Mouse (Mus musculus) hindbrain, embryonic 16.5 days (tissue): ENCODE results near the gene Hmgcs1. TPM values are rescaled to one million over a fixed set of nuclear protein-coding genes. Genes with fewer than 3 reads are reported as not detected.
"Not testable (repeated sequence)": the region's sequence is repeated elsewhere in the genome, so short reads cannot be mapped to it uniquely, and the experiment has no call there.

Source experiments
- ATAC-seq: fragments of 200-750 bp; cut with Nextera tagmentation; 2 replicates; pipeline ENCODE4 v1.8.0; 2017; ENCODE audit warnings: moderate TSS enrichment, moderate library complexity
- H3K27ac ChIP-seq: fragments of 300-500 bp; sonication (generic); 2 replicates; pipeline ENCODE4 v1.5.1; 2014; ENCODE audit warnings: low read depth, mild to moderate bottlenecking, control low read depth, low read length, moderate library complexity
- H3K27me3 ChIP-seq: fragments of 300-500 bp; sonication (generic); replicated peaks from 2 replicates; pipeline ENCODE4 v1.6.1; 2014; ENCODE audit warnings: low read length; ENCODE audit not compliant: control insufficient read depth, insufficient read depth
- H3K36me3 ChIP-seq: fragments of 300-500 bp; sonication (generic); 2 replicates; pipeline ENCODE4 v1.6.1; 2014; ENCODE audit warnings: mild to moderate bottlenecking, low read length, moderate library complexity, mixed read lengths; ENCODE audit not compliant: control insufficient read depth, insufficient read depth
- H3K4me1 ChIP-seq: fragments of 300-500 bp; sonication (generic); 2 replicates; pipeline ENCODE4 v1.6.1; 2014; ENCODE audit warnings: low read depth, low read length; ENCODE audit not compliant: control insufficient read depth, insufficient read depth
- H3K4me2 ChIP-seq: fragments of 300-500 bp; sonication (generic); 2 replicates; pipeline ENCODE4 v1.6.1; 2014; ENCODE audit warnings: mild to moderate bottlenecking, low read length, control low read depth, moderate library complexity
- H3K4me3 ChIP-seq: fragments of 300-500 bp; sonication (generic); 2 replicates; pipeline ENCODE4 v1.5.1; 2014; ENCODE audit warnings: mild to moderate bottlenecking, low read length, control low read depth, moderate library complexity
- H3K9ac ChIP-seq: fragments of 300-500 bp; sonication (generic); 2 replicates; pipeline ENCODE4 v1.6.1; 2014; ENCODE audit warnings: low read depth, mild to moderate bottlenecking, control low read depth, low read length, moderate library complexity
- H3K9me3 ChIP-seq: fragments of 300-500 bp; sonication (generic); 2 replicates; pipeline ENCODE4 v1.6.1; 2014; ENCODE audit warnings: mild to moderate bottlenecking, low read length, moderate library complexity; ENCODE audit not compliant: control insufficient read depth
- WGBS: fragments of 180-500 bp; shearing (Covaris S2); extraction: QIAGEN DNeasy Blood & Tissue Kit; methylation state at CpG from one replicate; pipeline ENCODE4 v1.1.7; 2014; 5-methylcytosine and 5-hydroxymethylcytosine counted together
- polyA plus RNA-seq: library from polyadenylated mRNA; unstranded; fragments of >200 nt; fragmentation: Nextera tagmentation; extraction: Ambion mirVana; gene quantifications from 2 replicates; pipeline ENCODE4 v1.2.1, GENCODE M21; 2015

The Hmgcs1 gene
- polyA plus RNA-seq, 1 experiment from 2014 or later: 577 TPM

GRCm38 (mm10) chr13:119656846-119657416 is 33.2 kb upstream of the Hmgcs1 start:
- Histone ChIP-seq H3K9me3 (no peaks in the 10 kb centered on the region), H3K27me3 (no peaks in the 10 kb centered on the region), H3K36me3 (no peaks in the 10 kb centered on the region), H3K4me1 (no peaks in the 10 kb centered on the region), H3K27ac (no peak overlapping the region), H3K4me3 (no peak overlapping the region), H3K9ac (no peak overlapping the region), H3K4me2 (no peak overlapping the region)
- WGBS: 88% methylated on average over 6 of the region's 6 CpGs
- ATAC-seq: no peak

GRCm38 (mm10) chr13:119661420-119661819 is 28.8 kb upstream of the Hmgcs1 start:
- ATAC-seq, H3K4me2 ChIP-seq, H3K4me1 ChIP-seq, H3K9me3 ChIP-seq, H3K9ac ChIP-seq, H3K4me3 ChIP-seq, H3K27ac ChIP-seq, H3K36me3 ChIP-seq, H3K27me3 ChIP-seq: not testable (repeated sequence)
- WGBS: 63% methylated on average over 2 of the region's 9 CpGs

GRCm38 (mm10) chr13:119678794-119679193 is 11.4 kb upstream of the Hmgcs1 start:
- H3K27me3 ChIP-seq: no peaks in the 10 kb centered on the region
- H3K4me2 ChIP-seq: no peak overlapping the region
- H3K4me1 ChIP-seq: no peaks in the 10 kb centered on the region
- no peak overlapping the region for H3K27ac ChIP-seq
- WGBS: 83% methylated on average over 8 of the region's 8 CpGs
- no peak overlapping the region for H3K9ac ChIP-seq
- H3K4me3 ChIP-seq: no peak overlapping the region
- ATAC-seq: no peak
- no peaks in the 10 kb centered on the region for H3K9me3 ChIP-seq
- no peaks in the 10 kb centered on the region for H3K36me3 ChIP-seq

GRCm38 (mm10) chr13:119679721-119680120 is 10.5 kb upstream of the Hmgcs1 start:
- 65% methylated on average over 2 of the region's 2 CpGs for WGBS

GRCm38 (mm10) chr13:119681161-119681560 is 9.0 kb upstream of the Hmgcs1 start:
- no peak for ATAC-seq
- WGBS: 85% methylated on average over 3 of the region's 3 CpGs
- no peaks in the 10 kb centered on the region for H3K4me1 ChIP-seq
- H3K36me3 ChIP-seq: no peaks in the 10 kb centered on the region
- H3K27ac ChIP-seq: no peak overlapping the region
- H3K9me3 ChIP-seq: no peaks in the 10 kb centered on the region
- H3K9ac ChIP-seq: no peak overlapping the region
- H3K4me2 ChIP-seq: no peak overlapping the region
- no peak overlapping the region for H3K4me3 ChIP-seq
- no peaks in the 10 kb centered on the region for H3K27me3 ChIP-seq

More at GRCm38 (mm10) chr13:119679721-119680120, 10.5 kb upstream of the Hmgcs1 start:
- Histone ChIP-seq H3K36me3 (no peaks in the 10 kb centered on the region), H3K4me2 (no peak overlapping the region), H3K27me3 (no peaks in the 10 kb centered on the region), H3K9me3 (no peaks in the 10 kb centered on the region), H3K4me1 (no peaks in the 10 kb centered on the region), H3K9ac (no peak overlapping the region), H3K4me3 (no peak overlapping the region), H3K27ac (no peak overlapping the region)
- no peak for ATAC-seq

GRCm38 (mm10) chr13:119684416-119685177 is 5.6 kb upstream of the Hmgcs1 start:
- H3K4me2 ChIP-seq: no peak overlapping the region
- no peak overlapping the region for H3K4me3 ChIP-seq
- no peak for ATAC-seq
- H3K27me3 ChIP-seq: no peaks in the 10 kb centered on the region
- H3K9me3 ChIP-seq: no peaks in the 10 kb centered on the region
- H3K9ac ChIP-seq: no peak overlapping the region
- peaks cover 6% of the 10 kb centered on the region for H3K4me1 ChIP-seq
- H3K36me3 ChIP-seq: no peaks in the 10 kb centered on the region
- 82% methylated on average over 11 of the region's 11 CpGs for WGBS
- H3K27ac ChIP-seq: no peak overlapping the region

- Histone ChIP-seq H3K4me1 (peaks cover 26% of the 10 kb centered on the region), H3K27ac (peak overlapping the region; percentile 62; the same call in 1 of the 2 replicates), H3K36me3 (no peaks in the 10 kb centered on the region), H3K9ac (no peak overlapping the region), H3K27me3 (no peaks in the 10 kb centered on the region), H3K4me2 (peak overlapping the region; percentile 41), H3K4me3 (peak overlapping the region; percentile 85), H3K9me3 (no peaks in the 10 kb centered on the region)
- no peak for ATAC-seq
- WGBS: 5% methylated on average over 5 of the region's 5 CpGs
Measured at GRCm38 (mm10) chr13:119689709-119690038, 505 bp upstream of the Hmgcs1 start.

GRCm38 (mm10) chr13:119690876-119691620 is 869 bp downstream of the Hmgcs1 start:
- Histone ChIP-seq H3K27me3 (no peaks in the 10 kb centered on the region), H3K4me2 (peak overlapping the region; percentile 84), H3K9ac (peak overlapping the region; percentile 95), H3K4me3 (peak overlapping the region; percentile 85), H3K4me1 (peaks cover 35% of the 10 kb centered on the region), H3K9me3 (no peaks in the 10 kb centered on the region), H3K36me3 (no peaks in the 10 kb centered on the region), H3K27ac (peak overlapping the region; percentile 99)
- under 1% methylated on average over 7 of the region's 7 CpGs for WGBS
- ATAC-seq: no peak

- Histone ChIP-seq H3K4me3 (peak overlapping the region; percentile 85), H3K4me1 (peaks cover 39% of the 10 kb centered on the region), H3K4me2 (peak overlapping the region; percentile 84)
- not testable (repeated sequence) for H3K36me3 ChIP-seq, H3K27ac ChIP-seq, H3K27me3 ChIP-seq, H3K9ac ChIP-seq, ATAC-seq, H3K9me3 ChIP-seq
- 49% methylated on average over 3 of the region's 3 CpGs for WGBS
Measured at GRCm38 (mm10) chr13:119691958-119692357, 1.8 kb downstream of the Hmgcs1 start.
